Mouse (Mus musculus) stomach, embryonic 15.5 days (tissue): ENCODE measurements around the gene Adgrg4. TPM values are rescaled to one million over a fixed set of nuclear protein-coding genes. Genes with fewer than 3 reads are reported as not detected.

Experiments
- ATAC-seq: fragments of 200-750 bp; cut with Nextera tagmentation; 2 replicates; pipeline ENCODE4 v1.8.0; 2017; ENCODE audit warnings: low read depth, moderate number of reproducible peaks, moderate TSS enrichment; ENCODE audit not compliant: insufficient read depth, low FRiP score
- H3K27ac ChIP-seq: fragments of 300-500 bp; sonication (generic); 2 replicates; pipeline ENCODE4 v1.5.1; 2015; ENCODE audit warnings: mild to moderate bottlenecking, inconsistent platforms
- H3K27me3 ChIP-seq: fragments of 300-500 bp; sonication (generic); replicated peaks from 2 replicates; pipeline ENCODE4 v1.6.1; 2015; ENCODE audit warnings: inconsistent platforms
- H3K36me3 ChIP-seq: fragments of 300-500 bp; sonication (generic); 2 replicates; pipeline ENCODE4 v1.6.1; 2015; ENCODE audit warnings: inconsistent platforms
- H3K4me1 ChIP-seq: fragments of 300-500 bp; sonication (generic); 2 replicates; pipeline ENCODE4 v1.6.1; 2015; ENCODE audit warnings: inconsistent platforms
- H3K4me2 ChIP-seq: fragments of 300-500 bp; sonication (generic); 2 replicates; pipeline ENCODE4 v1.6.1; 2015; ENCODE audit warnings: mild to moderate bottlenecking, inconsistent platforms
- H3K4me3 ChIP-seq: fragments of 300-500 bp; sonication (generic); replicated peaks from 2 replicates; pipeline ENCODE4 v1.5.1; 2015; ENCODE audit warnings: inconsistent platforms
- H3K9ac ChIP-seq: fragments of 300-500 bp; sonication (generic); 2 replicates; pipeline ENCODE4 v1.6.1; 2015; ENCODE audit warnings: inconsistent platforms
- H3K9me3 ChIP-seq: fragments of 300-500 bp; sonication (generic); 2 replicates; pipeline ENCODE4 v1.6.1; 2016; ENCODE audit warnings: inconsistent platforms
- WGBS: fragments of 180-500 bp; shearing (Covaris S2); methylation state at CpG from one replicate; pipeline ENCODE4 v1.1.7; 2015; 5-methylcytosine and 5-hydroxymethylcytosine counted together
- polyA plus RNA-seq: library from polyadenylated mRNA; unstranded; fragments of >200 nt; fragmentation: Nextera tagmentation; extraction: Ambion mirVana; gene quantifications from 2 replicates; pipeline ENCODE4 v1.2.1, GENCODE M21; 2015

Gene Adgrg4
- polyA plus RNA-seq: 0.22 and 0.23 TPM in 2 replicates

DNA sequence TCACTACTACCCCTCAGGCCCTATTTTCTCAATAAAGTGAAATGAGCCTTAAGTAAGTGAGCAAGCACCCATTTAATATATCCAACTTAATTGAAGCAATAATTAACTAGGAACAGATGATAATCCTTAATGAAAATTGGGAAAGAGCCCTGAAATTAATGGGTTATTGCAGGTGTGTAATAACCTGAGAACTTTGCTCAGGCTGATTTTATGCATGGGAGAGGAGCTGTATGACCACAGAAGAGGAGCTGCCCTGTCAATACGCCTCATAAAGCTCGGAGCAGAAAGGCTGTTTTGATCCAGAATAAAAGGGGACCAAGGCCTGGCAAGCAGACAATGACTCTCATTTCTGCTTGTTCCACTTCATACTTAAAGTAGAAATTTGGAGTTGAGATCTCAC, at the start of gene Adgrg4:
Adgrg4 (plus strand) TSS at position 301 of the 400 bp plus-strand sequence.
- Histone ChIP-seq H3K9me3 (no peaks in the 10 kb centered on the region), H3K4me2 (no peak within 1 kb of the TSS), H3K27me3 (no peaks in the 10 kb centered on the region), H3K4me1 (no peaks in the 10 kb centered on the region), H3K9ac (no peak within 1 kb of the TSS), H3K36me3 (no peaks in the 10 kb centered on the region), H3K4me3 (no peak within 1 kb of the TSS), H3K27ac (no peak within 1 kb of the TSS)
- ATAC-seq: no peak
- 87% methylated on average over 2 of the region's 2 CpGs for WGBS

DNA sequence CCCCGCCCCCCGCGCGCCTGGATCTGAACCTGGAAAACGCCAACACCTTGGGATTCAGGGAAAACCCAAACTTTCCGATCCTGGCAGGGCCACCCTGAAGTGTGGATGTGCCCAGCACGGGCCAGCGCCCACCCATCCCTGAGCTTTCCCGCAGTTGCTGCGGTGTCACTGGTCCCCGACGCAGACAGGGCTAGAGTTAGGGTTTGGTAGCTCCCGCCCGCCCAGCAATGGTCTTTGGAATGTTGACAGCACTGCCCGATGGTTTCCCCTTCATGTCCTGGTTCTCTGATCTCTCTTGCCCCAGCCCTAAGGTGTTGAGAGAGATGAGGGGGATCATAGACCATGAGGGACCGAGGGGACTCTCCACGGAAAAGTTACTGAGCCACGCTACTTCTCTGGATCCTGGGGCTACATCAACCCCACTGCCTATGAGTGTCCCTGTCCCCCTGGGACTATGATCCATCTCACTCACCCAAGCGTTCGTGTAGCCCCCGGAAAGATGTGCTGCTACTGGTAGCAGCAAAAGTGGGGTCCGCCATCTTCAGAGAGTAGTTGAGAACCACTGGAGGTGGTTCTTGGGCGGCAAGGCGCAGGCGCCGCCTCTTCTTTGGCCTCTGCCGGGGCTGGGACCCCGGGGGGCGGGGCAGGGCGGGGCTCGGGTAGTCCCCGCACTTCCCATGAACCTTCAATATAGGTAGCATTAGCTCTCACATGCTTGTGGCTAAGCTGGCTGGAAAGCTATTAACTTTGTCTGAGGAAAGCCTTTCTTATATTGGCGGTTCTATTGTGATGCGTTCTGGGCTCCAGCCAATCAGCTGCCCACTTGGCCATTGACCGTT, 48.0 kb upstream of the Adgrg4 start, which contains the start of gene Map7d3:
Map7d3 (minus strand) TSS at position 562 of the 839 bp plus-strand sequence.
- WGBS: 21% methylated on average over 35 of the region's 35 CpGs
- peak; percentile 58 for ATAC-seq

DNA sequence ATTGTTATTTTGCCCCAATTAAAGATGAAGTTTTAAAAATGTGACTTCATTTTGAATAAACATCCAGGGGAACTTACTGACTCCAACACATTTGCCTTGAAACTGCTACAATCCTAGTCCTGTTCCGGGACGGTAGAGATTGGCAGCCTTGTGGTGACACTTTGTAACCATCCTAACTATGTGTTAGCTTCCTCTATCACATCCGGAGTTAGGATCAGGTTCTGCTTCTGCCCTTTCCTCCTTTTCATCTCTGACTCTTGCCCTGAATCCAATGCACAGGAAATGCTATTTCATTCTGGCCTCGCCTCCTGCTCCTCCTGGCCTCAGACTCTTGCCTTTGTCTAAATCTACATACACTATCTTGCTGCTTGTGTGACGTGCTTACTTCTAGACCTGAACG, 42.5 kb upstream of the Adgrg4 start:
- no peak overlapping the region for H3K27ac ChIP-seq
- no peaks in the 10 kb centered on the region for H3K36me3 ChIP-seq
- WGBS: 76% methylated on average over 6 of the region's 6 CpGs
- H3K27me3 ChIP-seq: no peaks in the 10 kb centered on the region
- H3K4me3 ChIP-seq: no peak overlapping the region
- H3K4me1 ChIP-seq: no peaks in the 10 kb centered on the region
- no peaks in the 10 kb centered on the region for H3K9me3 ChIP-seq
- no peak overlapping the region for H3K4me2 ChIP-seq
- no peak overlapping the region for H3K9ac ChIP-seq
- ATAC-seq: no peak

More for the DNA sequence above, 48.0 kb upstream of the Adgrg4 start, which contains the start of gene Map7d3:
- no peaks in the 10 kb centered on the region for H3K4me1 ChIP-seq
- H3K4me3 ChIP-seq: peak within 1 kb of the TSS; percentile 47
- peak within 1 kb of the TSS; percentile 54 for H3K4me2 ChIP-seq
- H3K9me3 ChIP-seq: no peaks in the 10 kb centered on the region
- no peaks in the 10 kb centered on the region for H3K27me3 ChIP-seq
- H3K9ac ChIP-seq: no peak within 1 kb of the TSS
- no peaks in the 10 kb centered on the region for H3K36me3 ChIP-seq
- no peak within 1 kb of the TSS for H3K27ac ChIP-seq

DNA sequence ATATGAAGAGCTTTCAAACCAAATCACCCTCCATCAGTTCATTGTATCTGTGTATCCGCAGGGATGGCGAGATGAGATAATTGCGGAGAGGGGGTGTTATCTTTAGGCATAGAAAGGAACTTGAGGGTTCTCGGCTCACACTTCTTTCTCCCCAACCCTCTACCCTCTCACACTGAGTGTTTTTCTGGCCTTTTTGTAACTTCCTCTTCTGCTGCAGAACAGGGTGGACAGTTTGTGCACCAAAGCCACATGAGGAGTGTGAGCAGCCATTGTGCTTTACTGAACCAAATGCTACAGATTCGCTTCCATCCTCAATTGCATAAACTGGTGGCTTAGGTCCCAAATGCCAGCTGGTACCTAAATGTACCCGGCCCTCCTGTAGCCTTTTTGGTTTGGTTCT, 34.1 kb upstream of the Adgrg4 start:
- Histone ChIP-seq H3K27me3 (no peaks in the 10 kb centered on the region), H3K36me3 (no peaks in the 10 kb centered on the region), H3K9ac (no peak overlapping the region), H3K27ac (no peak overlapping the region), H3K9me3 (no peaks in the 10 kb centered on the region), H3K4me3 (no peak overlapping the region), H3K4me1 (no peaks in the 10 kb centered on the region), H3K4me2 (no peak overlapping the region)
- 84% methylated on average over 6 of the region's 6 CpGs for WGBS
- no peak for ATAC-seq

DNA sequence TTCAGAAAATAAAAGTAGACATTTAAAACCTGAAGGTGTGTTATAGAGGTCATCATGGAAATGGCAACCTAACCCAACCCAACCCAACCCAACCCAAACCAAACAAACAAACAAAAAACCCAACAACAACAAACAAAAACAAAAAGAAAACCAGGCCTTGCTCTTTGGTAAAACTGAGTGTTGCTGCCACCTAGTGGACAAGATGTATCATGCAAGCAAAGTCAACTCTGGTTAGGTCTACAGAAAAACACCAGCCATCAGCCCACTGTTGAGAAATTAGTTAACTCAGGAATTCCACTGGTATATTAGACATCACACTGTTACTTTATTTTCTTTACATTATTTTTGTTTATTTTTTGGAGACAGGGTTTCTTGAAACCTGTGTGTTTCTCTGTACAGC, 30.6 kb upstream of the Adgrg4 start:
- Histone ChIP-seq H3K27me3 (no peaks in the 10 kb centered on the region), H3K9me3 (no peaks in the 10 kb centered on the region), H3K4me1 (no peaks in the 10 kb centered on the region), H3K4me2 (no peak overlapping the region), H3K9ac (no peak overlapping the region), H3K27ac (no peak overlapping the region), H3K4me3 (no peak overlapping the region), H3K36me3 (no peaks in the 10 kb centered on the region)
- ATAC-seq: no peak

DNA sequence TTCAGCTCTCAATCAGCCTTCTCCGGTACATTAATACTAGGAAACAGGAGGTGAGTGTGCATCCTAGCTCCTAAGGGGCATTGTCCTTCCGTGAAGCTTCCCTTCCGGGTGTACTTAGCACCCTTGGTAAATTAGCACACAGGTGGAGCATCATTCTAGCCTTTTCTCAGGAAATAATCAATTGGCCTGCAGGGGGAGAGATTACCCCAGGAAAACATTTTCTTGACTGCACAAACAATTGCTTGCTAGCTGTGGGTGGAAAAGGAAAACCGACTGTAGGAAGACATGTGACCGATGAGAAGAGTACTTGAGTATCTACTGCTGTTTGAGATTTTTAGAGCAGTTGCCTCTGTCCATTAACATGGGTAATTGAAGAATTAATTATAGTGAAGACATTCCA, 28.7 kb upstream of the Adgrg4 start:
- no peaks in the 10 kb centered on the region for H3K27me3 ChIP-seq
- H3K27ac ChIP-seq: no peak overlapping the region
- WGBS: 59% methylated on average over 5 of the region's 5 CpGs
- ATAC-seq: no peak
- no peak overlapping the region for H3K4me2 ChIP-seq
- H3K36me3 ChIP-seq: no peaks in the 10 kb centered on the region
- H3K4me3 ChIP-seq: no peak overlapping the region
- H3K9ac ChIP-seq: no peak overlapping the region
- H3K4me1 ChIP-seq: no peaks in the 10 kb centered on the region
- no peaks in the 10 kb centered on the region for H3K9me3 ChIP-seq

DNA sequence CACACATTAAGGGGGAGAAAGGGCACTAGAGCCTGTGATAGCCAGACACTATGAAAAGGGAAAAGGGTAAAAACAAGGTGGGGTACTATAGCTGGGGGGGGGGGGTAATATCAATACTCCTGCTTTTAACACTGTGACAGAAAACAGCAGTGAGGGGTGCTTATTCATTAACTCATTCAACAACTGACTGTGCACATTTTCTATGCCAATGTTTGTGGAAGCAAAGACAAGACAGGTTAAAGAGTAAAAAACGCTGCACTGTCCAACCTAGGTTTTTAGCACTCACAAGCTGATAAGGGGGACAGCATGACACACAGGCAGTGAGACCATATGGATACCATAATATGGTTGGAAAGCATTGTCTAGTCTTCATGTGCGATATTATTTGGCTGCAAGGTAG, 142.9 kb downstream of the Adgrg4 start:
- no peaks in the 10 kb centered on the region for H3K4me1 ChIP-seq
- H3K9ac ChIP-seq: no peak overlapping the region
- no peak for ATAC-seq
- H3K9me3 ChIP-seq: no peaks in the 10 kb centered on the region
- no peak overlapping the region for H3K4me2 ChIP-seq
- no peak overlapping the region for H3K4me3 ChIP-seq
- WGBS: 63% methylated on average over 2 of the region's 2 CpGs
- H3K27ac ChIP-seq: no peak overlapping the region
- no peaks in the 10 kb centered on the region for H3K36me3 ChIP-seq
- H3K27me3 ChIP-seq: no peaks in the 10 kb centered on the region

DNA sequence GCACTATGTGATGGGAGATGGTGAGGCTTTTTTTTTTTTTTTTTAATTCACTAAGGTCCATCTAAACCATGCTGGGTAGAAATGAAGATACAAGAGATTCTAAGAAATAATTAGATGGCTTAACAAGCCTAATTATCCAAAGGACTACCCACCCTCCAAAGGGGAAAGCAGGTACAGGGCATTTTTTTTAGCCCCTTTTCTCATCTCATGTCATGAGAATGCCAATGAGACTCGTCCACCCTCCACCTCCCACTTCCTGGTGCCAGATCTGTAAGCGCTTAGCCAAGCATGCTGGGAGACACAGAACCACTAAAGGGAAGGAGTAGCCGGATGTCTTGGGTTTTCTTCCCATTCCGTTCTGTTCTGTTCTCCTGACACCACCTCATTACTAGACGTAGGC, 172.8 kb downstream of the Adgrg4 start, which contains the start of gene Brs3:
Brs3 (plus strand) TSS at position 301 of the 400 bp plus-strand sequence.
- Histone ChIP-seq H3K4me1 (no peaks in the 10 kb centered on the region), H3K4me2 (no peak within 1 kb of the TSS), H3K27ac (no peak within 1 kb of the TSS), H3K36me3 (no peaks in the 10 kb centered on the region), H3K9ac (no peak within 1 kb of the TSS), H3K9me3 (no peaks in the 10 kb centered on the region), H3K4me3 (no peak within 1 kb of the TSS), H3K27me3 (no peaks in the 10 kb centered on the region)
- ATAC-seq: no peak
- 79% methylated on average over 5 of the region's 5 CpGs for WGBS

DNA sequence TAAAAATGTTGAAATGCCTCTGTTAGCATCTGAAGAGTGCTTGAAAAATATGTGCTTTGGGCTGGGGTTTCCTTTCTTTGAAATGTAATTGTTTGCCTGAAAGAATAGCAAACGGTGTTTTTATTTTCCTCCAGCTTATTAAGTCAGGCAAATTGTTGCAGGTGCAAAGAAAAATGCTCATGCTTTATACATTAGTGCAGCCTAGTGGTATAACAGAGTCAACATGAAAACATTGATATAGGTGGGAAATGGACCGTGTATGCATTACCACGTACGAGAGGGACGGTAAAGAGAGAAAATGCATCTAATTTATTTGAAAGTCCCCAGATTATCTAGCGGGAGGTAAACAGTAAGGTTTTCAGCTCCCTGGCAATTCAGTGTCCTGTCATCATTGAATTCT, 173.9 kb downstream of the Adgrg4 start:
- Histone ChIP-seq H3K9me3 (no peaks in the 10 kb centered on the region), H3K4me2 (no peak overlapping the region), H3K4me3 (no peak overlapping the region), H3K9ac (no peak overlapping the region), H3K27me3 (no peaks in the 10 kb centered on the region), H3K27ac (no peak overlapping the region), H3K36me3 (no peaks in the 10 kb centered on the region), H3K4me1 (no peaks in the 10 kb centered on the region)
- 74% methylated on average over 6 of the region's 6 CpGs for WGBS
- no peak for ATAC-seq

Other genes starting within 250 kb of the Adgrg4 start
- 69.8 and 72.3 TPM in 2 replicates for gene Fhl1, start 138.4 kb upstream of the Adgrg4 start, polyA plus RNA-seq
- 2.8 and 3.1 TPM in 2 replicates for gene Map7d3, start 47.8 kb upstream of the Adgrg4 start, polyA plus RNA-seq
- 0.04 and 0.06 TPM in 2 replicates for gene Brs3, start 172.9 kb downstream of the Adgrg4 start, polyA plus RNA-seq
- 66.2 and 67.7 TPM in 2 replicates for gene Htatsf1, start 183.4 kb downstream of the Adgrg4 start, polyA plus RNA-seq
- 0.17 TPM in 1 of 2 replicates, not detected in the other for gene Vgll1, start 217.9 kb downstream of the Adgrg4 start, polyA plus RNA-seq